Mouse (Mus musculus) CD4-positive, CD25-positive, alpha-beta regulatory T cell, adult 4 months (primary cell): ENCODE data around the gene Hsd17b7. TPM values are rescaled to one million over a fixed set of nuclear protein-coding genes. Genes with fewer than 3 reads are reported as not detected.
"Not testable (repeated sequence)": the region's sequence is repeated elsewhere in the genome, so short reads cannot be mapped to it uniquely, and the experiment has no call there.

ENCODE experiments used
- ATAC-seq: one replicate; pipeline ENCODE4 v1.8.0; 2017
- polyA plus RNA-seq, 2 experiments: library from polyadenylated mRNA; unstranded; fragments of 100-300 nt; shearing (Covaris generic); gene quantifications; one replicate each; pipeline ENCODE4 v1.2.1; 2017

The Hsd17b7 gene
- 10 to 100 TPM in 1 of 2 experiments, 1 to 10 TPM in 1; 9.4 to 13.9 TPM for polyA plus RNA-seq

DNA sequence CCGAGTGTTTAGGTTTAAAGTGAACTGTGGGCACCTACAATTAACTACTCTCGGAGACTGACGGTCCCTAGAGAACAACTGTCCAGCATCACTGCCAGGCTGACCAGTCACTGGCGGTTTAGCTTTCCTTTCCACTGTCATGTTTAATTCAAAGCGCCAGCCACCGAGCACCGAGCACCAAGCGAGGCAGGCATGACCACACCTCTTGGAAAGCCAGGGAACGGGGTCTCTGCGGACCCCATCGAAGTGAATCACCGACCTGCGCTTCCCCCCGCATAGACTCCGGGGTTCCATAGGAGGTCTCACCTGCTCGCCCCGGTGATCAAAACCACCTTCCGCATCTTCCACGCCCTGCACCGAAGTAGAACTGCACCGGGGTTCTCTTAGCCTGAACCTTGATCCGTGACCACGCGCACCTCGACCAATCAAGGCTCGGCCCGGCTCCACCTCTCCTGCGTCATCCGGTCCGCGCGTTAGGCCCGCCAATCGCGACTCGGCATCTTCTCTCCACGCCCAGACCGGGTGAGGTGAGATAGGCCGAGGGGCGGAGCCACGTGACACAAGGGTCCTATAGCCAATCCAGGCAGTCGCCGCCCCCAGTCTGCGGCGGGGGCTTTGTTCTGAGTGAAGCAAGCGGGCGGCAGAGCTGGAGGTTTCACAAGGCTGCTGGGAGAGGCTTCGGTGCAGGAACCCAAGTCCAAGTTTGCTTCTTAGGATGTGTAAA, at the start of gene Hsd17b7:
Gene Hsd17b7 (minus strand): TSS at position 450 of the 724 bp plus-strand sequence.
- peak; percentile 98 for ATAC-seq

DNA sequence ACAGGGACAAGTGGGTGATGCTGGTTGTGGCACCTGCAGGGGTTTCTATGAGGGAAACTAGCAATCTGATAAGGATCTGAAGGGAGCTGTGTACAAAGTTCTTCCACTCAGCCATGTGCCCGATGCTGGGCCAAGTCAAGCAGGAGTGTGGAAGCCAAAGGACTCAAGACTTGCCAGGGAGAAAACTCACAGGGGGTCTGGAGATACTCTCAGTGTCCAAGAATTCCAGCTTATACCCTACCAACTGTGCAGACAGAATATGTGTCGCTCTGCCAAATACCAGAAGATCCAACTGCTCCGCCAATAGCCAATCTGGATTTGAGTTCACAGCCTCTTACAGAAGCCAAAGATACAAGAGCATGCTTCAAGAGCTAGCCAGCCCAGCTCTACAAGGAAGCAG, 45.7 kb upstream of the Hsd17b7 start:
- no peak for ATAC-seq

DNA sequence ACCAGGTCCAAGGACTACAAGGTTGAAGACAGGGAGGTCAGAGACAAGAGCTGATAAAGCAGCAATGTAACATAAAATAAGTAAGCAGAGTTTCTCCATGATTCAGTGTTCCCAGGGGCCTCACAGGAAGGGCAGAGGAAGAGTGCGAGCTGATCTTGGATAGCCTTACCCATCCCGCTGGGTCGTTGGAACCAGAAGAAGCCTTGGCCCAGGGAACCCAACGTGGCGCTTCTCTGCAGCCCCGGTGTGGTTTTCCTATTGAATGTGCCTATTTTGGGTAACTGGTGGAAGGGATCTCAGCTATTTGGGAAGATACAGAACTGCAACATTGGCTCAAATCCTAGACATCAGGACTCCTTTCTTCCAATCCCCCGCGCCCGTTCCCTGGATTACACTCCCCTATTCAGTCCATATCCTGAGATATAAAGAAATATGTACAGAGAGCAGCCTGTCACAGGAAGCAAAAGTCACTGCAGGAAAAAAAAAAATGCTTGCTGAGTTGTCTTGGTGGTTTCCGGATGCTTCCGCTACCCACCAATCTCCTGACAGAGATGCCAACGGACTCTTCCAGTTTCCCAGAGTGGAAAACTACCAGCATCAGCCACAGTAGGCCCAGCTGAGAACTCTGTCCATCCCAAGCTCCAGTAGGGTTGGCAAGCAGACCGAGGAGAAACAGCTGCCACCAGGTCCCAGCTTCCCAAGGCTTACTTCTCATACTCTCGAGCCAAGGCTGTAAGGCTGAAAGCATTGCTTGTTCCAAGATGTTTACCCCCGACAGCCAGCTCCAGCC, 41.9 kb upstream of the Hsd17b7 start:
- ATAC-seq = no peak

DNA sequence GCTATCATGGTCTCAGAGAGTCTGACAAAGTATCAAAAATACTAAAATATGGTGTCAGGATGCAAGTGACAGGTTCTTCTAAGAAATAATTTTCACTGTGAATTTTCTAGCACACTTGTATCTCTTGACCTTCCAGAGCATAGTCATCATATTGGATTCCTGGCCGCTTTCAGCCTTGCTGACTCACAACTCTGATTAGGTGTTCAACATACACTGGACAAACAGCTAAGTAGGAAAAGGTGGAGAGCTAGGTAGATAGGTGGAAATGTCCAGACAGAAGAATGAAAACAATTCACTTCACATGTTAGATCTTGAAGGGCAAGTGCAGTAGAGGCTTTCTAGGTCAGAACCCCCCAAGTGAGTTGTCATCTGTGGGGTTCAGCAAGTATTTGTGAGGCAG, 40.3 kb upstream of the Hsd17b7 start:
- ATAC-seq = no peak

DNA sequence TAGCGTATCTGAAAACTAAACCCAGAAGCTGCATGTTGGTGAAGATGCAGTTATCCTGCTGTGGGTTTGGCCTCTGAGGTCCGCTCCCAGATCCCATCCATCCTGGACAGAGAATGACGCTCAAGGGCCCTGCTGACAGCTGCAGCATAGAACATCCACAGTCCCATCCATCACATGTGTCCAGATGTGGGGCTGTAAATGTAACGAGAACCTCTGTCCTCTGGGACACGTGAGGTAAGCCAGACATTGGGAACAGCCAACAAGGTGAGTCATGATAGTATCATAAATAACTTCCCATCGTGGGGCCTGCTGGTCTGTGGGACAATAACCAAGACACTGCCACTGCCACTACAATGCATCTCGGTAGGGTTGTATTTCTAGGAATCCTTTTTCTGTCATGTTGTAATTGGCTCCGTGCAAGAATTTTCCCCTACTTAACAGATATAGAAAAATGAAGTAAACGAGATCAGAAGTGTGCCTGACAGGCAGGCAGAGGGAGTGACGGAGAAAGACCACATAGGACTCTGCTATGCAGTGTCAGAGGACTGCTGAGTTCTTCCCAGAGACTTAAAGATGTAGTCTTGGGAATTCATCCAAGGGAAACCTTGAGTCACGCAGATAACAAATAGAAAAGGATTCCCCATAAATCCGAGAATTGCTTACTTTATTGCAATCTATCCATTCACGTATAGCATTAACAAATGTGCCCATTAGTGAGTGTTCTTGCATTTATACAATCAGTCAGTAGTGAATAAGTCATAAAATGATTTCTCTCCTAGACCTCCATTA, 39.6 kb upstream of the Hsd17b7 start:
- no peak for ATAC-seq

DNA sequence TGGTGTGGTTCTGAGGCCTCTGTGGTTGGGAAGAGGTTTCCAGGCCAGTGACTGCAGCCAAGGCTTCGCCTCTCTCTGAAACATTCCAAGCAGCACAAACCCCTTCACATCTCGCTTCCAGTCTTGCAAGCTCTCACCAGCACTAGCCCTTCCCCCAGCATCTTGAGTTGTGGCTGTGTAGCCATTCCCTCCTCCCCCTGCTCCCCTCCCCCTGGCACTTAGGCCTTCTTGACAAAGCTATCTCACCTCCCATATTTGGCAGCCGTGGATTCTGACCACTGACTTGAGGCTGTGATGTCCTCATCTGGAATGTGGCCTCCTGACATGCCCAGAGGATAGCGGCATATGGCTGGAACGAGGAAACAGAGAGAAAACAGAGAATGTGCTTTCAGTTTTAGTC, 37.5 kb upstream of the Hsd17b7 start:
- ATAC-seq = no peak

DNA sequence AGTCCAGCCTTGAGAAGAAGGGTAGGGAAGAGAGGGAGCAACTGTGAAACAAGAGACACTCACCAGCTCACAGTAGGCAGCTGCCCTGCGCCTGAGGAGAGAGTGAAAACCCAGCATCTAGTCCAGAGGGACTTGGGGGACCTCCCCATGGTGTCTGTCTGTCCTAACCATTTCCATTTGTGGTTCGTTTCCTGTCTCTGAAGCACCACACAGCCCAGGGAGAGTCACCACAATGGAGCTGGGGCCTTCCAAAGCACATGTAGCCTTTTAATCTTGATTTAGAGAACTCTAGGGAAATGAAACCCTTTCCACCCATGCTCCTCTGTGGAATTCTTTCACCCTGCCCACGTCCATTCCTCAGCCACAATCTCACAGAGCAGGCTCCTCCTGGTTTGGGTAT, 36.3 kb upstream of the Hsd17b7 start:
- no peak for ATAC-seq

DNA sequence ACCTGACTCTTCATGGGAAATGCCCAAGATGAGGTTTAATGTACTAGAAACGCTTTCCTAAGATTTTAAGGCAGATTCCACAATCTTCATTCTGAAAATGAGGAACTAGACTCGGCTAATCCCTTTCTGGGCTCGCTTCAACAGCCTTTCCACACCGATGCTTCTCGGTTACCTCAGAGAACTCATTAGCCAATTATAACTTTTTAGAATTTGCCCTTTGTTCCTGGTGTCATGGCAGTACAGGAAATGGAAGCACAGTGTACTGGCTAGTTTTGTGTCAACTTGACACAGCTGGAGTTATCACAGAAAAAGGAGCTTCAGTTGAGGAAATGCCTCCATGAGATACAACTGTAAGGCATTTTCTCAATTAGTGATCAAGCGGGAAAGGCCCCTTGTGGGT, 24.9 kb upstream of the Hsd17b7 start:
- ATAC-seq = not testable (repeated sequence)

DNA sequence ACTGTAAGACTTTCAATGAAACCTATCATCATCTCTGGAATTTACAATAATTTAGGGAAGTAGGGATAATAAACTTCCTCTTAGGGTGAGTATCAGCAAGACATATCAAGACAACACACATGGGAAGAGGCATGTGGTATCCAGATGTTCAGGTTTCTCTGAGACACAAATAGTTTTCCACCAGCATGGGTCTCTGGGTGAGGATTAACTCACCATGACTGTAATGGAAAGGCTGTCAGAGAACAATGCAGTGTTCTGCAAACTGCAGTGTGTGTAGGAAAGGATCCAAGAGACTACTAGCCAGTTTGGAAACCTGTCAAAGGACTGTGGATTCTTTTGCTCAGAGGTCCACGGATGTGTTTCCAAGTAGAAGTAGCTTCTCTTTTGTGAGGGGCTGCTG, 17.1 kb upstream of the Hsd17b7 start:
- no peak for ATAC-seq

DNA sequence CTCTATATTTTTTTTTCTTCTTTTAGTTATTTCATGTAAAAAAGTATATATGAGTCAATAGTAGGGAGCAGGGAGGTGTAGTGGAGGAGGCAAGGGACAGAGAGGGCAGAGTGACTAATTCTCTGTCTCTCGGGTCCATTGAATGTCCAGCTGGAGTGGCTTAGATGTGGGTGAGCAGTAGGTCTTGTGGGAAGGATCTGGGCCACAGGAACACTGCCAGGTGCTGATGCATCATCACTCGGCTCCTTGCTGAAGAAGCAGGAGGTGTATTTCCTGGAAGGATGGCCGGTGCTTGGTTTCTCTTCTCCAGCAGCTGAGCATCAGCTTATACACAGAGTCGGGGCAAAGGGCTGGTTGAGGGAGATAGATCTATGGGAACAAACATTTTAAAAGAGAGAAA, 8.6 kb upstream of the Hsd17b7 start:
- ATAC-seq = no peak

DNA sequence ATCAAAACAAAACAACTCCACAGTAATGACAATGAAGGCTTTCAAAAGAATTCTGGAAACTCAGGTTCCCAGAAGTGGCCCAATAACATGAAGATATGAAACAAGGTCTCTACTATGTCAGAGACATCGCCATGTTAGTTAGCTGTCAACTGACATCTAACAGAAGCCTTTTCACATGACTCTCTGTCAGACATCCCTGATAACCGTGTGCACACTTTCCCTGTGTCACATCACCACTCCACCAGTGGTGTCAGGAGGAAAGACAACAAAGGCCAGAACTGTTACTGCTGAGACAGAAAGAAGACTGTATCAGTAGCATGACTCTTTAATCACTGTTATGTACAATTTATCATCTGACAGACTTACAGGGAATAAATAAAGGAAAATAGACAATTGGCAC, 3.0 kb upstream of the Hsd17b7 start:
- ATAC-seq = no peak

DNA sequence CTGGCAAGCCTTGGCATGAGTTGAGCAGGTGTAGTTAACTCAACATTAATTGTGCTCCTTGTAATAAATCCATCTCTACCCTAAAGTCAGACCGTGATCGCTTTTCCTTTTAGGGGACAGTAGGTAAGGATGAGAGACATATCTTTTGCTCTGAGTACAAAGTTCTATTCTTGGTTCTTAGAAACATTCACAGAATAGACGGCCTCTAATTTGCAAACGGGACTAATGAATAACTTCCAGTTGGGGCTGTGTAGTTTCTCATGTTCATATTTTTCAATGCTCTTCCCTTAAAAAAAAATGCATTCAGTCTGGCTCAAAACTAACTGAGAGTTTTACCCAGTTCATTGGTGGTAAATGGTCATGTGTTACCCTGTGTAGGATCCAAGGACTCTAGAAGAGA, 1.9 kb upstream of the Hsd17b7 start:
- no peak for ATAC-seq

DNA sequence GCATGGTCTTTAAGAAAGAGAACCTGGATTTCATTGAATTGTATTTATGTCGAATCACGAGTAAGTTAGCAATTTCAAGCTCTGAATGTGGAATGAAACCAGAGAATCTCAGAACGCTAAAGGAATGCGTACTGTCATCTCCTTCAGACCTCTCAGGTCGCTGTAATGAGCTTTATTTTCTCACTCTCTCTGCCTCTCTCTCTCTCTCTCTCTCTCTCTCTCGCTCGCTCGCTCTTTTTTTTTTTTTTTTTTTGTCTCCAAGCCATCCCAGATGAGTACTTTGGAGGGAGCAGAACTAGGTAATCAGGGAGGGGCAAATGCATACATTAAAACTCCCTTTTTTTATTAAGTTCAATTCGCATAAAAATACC, 460 bp upstream of the Hsd17b7 start:
- peak; percentile 13 for ATAC-seq

DNA sequence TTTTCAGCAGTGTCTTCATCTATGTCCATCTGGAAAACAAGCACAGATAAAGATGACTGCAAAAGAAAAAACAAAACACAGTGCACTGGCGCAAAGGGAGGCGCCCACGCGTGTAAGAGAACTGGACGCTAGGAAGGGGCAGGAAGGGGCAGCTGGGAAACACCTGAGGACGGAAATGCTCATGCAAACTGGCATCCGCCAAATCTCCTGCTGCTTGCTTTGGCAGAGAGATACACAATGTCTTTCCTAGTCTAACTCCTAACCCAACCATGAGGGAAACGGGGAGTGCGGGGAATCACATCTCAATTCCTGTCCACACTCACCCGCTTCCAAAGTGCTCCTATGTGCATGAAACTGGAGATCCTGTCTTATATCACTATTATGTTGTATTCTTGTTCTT, 15.9 kb downstream of the Hsd17b7 start:
- no peak for ATAC-seq

DNA sequence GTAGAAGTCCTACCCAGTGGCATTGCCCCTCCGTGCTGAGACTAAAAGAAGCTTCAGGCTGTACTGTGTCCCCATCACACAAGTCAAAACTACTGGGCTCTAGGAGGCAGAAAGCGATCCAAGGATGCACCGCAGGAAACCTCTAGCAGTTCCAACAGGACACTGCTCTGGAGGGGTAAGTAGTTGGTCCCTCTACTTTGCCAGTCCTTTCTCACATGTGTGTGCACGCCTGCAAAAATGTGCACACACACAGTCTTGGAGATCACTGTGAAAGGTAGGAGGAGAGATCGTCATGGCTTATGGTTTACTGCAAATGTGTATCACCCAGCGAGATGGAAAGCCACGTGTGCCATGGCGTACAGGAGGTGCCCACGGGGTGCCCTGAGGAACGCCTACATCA, 16.4 kb downstream of the Hsd17b7 start:
- ATAC-seq = no peak

DNA sequence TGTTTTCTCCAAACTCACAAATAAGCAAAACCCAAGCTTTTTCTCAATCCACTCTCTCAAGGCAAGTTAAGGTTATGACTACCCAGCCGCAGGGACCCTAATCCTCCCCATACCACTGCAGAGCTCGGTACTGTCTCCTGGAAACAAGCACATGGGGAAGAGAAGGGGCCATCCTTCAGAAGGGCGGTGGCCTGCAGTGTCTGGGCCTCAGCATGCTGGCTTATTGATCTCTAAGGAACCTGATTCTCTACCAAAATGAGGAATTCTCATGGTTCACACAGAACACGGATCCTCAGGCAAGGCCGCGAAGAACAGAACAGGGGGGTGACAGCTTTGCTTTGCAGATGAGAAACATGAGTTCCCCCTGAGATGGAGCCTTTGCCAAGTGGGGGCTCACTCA, 17.5 kb downstream of the Hsd17b7 start:
- no peak for ATAC-seq

DNA sequence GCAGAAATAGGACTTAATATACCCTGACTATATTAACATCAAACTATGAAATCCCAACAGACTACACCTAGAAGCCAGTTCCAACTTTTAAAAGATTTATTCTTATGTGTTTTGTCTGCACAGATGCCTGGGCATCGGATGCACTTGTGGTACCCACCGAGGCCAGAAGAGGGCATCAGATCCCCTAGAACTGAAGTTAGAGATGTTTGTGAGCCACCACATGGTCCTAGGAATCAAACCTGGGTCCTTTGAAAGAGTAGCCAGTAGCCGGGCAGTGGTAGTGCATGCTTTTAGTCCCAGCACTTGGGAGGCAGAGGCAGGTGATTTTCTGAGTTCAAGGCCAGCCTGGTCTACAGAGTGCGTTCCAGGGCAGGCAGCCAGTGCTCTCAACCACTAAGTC, 18.4 kb downstream of the Hsd17b7 start:
- no peak for ATAC-seq

DNA sequence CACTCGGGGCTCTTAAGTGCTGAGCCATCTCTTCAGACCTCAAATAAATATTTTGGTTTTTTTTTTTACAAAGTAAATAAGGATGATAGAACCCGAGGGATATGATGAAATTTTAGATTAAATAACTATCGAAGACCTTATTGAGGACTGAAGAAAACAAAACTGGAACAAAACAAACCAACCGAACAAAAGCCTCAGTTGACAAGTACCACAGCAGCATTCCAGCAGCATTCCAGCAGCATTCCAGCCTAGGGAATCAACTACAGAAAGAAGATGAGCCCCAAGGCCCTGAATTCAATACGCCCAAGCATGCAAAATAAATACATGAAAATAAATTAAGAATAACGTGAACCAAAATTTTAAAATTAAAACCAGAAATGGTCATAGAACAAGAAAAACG, 19.1 kb downstream of the Hsd17b7 start:
- no peak for ATAC-seq

DNA sequence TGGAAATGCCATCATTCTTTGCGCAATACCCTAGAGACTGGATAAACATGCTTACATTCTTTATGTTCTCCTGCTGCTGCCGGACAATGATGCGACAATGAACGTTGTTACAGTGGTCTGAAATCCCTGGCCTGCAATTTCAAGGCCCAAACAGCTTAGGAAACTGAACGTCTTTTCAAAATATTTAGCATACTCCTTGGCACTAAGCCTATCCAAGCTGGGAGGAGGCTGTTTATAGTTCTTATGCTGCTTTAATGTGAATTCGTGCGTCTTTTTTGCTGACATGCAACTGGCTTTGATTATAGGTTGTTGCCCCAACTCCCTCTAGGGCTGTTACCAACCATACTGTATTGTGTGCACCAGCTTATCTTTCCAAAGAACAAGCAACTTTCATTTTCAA, 20.2 kb downstream of the Hsd17b7 start:
- no peak for ATAC-seq

DNA sequence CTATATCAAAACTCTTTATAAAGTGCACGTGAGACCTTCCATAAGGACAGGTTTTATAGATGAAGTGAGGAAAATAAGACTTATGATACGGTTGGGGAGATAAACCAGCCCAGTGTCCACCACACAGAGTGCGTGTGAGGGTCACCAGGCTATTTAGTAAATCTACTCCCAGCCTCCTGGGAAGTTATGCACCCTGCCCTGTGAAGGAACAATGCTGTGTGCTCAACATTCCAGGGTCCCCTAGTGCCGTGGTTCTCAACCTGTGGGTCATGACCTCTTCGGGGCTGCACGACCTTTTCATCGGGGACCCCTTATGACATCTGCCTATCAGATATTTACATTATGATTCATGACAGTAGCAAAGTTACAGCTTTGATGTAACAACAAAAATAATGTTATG, 20.8 kb downstream of the Hsd17b7 start:
- no peak for ATAC-seq

DNA sequence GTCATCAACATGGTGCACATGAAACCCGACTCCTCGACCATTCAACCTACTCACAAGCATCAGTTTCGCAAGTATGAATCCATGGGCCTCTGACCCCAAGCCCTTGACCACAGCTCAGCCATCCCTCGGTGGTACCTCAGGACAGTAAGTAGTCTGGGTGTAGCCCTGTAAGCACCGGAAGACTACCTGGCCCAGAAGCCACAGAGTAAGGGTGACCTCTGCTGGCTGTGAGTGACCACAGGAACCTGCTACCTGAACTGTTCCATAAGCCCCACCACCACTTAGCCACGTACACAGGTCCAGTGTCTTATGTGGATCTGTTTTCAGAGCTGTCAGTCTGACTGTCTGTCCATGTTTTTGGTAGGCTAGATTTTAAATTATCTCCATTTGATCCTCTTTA, 21.4 kb downstream of the Hsd17b7 start:
- no peak for ATAC-seq

DNA sequence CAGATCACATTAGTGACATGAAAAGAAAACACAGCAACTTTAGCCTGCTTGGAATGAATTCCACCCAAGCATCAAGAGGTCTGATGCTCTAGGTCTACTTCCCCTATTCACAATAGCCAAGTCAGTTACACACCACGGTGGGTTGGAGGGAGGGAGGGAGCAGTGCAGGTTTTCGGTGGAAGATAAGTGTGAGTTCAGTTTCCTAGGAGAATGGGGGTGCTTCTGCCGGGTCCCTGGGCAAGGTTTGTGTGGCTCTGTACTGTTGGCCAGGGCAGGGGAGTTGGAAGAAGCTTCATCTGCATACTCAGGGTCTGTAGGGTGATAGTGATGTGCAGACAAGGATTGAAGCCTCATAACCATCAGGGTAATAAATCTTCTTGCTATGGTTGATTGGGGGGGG, 23.0 kb downstream of the Hsd17b7 start:
- no peak for ATAC-seq

DNA sequence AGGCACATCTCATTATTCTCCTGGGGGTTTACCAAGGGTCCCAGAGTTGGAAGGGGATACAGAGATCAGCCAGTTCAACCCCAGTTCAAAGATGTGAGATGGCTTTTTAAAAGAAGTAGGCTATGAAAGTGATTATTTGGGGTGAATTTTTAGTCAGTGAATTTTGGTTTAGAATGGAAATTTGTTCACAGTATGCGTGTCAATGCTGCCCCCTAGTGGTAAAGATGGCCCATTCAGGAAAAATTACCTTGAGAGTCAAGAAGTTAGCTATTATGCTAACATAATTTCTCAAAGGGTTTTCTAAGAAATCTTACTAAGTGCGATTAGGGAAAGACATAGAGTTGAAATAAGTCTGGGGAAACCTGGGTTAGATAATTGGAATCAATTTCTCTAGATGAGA, 29.7 kb downstream of the Hsd17b7 start:
- peak; percentile 51 for ATAC-seq
